Mouse (Mus musculus): Measurements from ENCODE around the gene 2300003K06Rik. TPM values are rescaled to one million over a fixed set of nuclear protein-coding genes. Genes with fewer than 3 reads are reported as not detected.
"Not testable (repeated sequence)": the region's sequence is repeated elsewhere in the genome, so short reads cannot be mapped to it uniquely, and the experiment has no call there.

Gene 2300003K06Rik
- polyA plus RNA-seq (2015; fragmentation: Nextera tagmentation; extraction: Ambion mirVana), result not detected in 2 replicates

DNA sequence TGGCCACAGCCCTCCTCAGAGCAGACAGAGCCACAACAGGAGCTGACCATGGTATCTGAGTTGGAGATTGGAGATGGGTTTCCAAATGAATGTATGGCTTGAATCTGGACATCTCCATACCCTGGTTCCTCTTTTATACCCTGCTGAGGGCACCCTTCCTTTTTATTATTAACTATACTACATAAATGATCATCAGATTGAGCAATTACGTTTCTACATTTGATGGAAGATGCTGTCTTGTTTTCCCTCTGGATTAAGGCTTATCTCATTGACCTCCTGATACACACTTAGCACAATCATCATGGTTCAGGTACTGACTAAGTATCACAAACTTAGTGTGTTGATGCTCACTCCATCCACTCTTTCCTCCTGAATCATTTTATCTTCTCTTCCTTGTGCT lies at the start of gene 2300003K06Rik:
Gene 2300003K06Rik, minus strand, starts transcription at position 101 of the 400 bp plus-strand sequence.
- no peak within 1 kb of the TSS for H3K27ac ChIP-seq
- H3K9ac ChIP-seq (replicated peaks), result no peak within 1 kb of the TSS
- H3K4me2 ChIP-seq (replicated peaks), result no peak within 1 kb of the TSS
- ATAC-seq, result no peak
- H3K27me3 ChIP-seq, result no peaks in the 10 kb centered on the region
- no peaks in the 10 kb centered on the region for H3K4me1 ChIP-seq (replicated peaks)
- H3K36me3 ChIP-seq, result no peaks in the 10 kb centered on the region
- WGBS, result 88% methylated on average over 1 of the region's 1 CpGs
- H3K4me3 ChIP-seq (replicated peaks), result no peak within 1 kb of the TSS
- H3K9me3 ChIP-seq, result no peaks in the 10 kb centered on the region

DNA sequence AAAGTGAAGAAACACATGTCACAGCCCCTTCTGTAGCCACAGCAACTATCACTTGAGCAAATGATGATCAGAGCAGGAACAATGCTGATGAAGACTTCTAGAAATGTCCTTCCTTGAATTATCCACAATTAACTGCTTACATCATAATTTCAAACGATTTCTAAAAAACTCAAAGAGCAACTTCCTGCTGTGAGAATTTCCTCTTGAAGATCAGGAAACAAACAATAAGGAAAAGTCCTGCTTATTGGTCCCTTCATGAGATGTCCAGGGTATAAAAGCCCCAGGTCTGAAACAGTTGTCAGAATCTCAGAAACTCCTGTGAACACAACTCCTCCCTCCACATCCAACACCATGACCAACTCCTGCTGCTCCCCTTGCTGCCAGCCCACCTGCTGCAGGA lies 41.0 kb upstream of the 2300003K06Rik start, which contains the start of gene Gm11567:
Gene Gm11567, plus strand, starts transcription at position 301 of the 400 bp plus-strand sequence.
- not testable (repeated sequence) for H3K4me1 ChIP-seq (replicated peaks); H3K4me2 ChIP-seq (replicated peaks); H3K4me3 ChIP-seq (replicated peaks); H3K36me3 ChIP-seq; H3K9ac ChIP-seq (replicated peaks); ATAC-seq; H3K27me3 ChIP-seq; H3K27ac ChIP-seq; H3K9me3 ChIP-seq
- 51% methylated on average over 1 of the region's 1 CpGs for WGBS

DNA sequence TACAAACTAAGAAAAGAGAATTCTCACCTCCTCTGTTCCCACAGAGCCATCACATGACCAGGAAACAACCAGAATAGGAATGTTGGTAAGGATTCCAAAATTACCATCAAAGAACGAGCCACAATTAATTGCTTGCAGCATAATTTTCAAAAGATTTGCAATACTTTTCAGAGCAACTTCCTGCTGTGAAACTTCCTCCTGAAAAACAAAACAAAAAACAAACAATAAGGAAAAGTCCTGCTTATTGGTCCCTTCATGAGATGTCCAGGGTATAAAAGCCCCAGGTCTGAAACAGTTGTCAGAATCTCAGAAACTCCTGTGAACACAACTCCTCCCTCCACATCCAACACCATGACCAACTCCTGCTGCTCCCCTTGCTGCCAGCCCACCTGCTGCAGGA lies 35.2 kb upstream of the 2300003K06Rik start, which contains the start of gene Krtap9-1:
Gene Krtap9-1, plus strand, starts transcription at position 301 of the 400 bp plus-strand sequence.
- not testable (repeated sequence) for H3K27me3 ChIP-seq; H3K9me3 ChIP-seq; H3K4me1 ChIP-seq (replicated peaks); H3K4me2 ChIP-seq (replicated peaks); H3K9ac ChIP-seq (replicated peaks); H3K36me3 ChIP-seq; H3K4me3 ChIP-seq (replicated peaks); H3K27ac ChIP-seq; ATAC-seq
- 90% methylated on average over 1 of the region's 1 CpGs for WGBS

DNA sequence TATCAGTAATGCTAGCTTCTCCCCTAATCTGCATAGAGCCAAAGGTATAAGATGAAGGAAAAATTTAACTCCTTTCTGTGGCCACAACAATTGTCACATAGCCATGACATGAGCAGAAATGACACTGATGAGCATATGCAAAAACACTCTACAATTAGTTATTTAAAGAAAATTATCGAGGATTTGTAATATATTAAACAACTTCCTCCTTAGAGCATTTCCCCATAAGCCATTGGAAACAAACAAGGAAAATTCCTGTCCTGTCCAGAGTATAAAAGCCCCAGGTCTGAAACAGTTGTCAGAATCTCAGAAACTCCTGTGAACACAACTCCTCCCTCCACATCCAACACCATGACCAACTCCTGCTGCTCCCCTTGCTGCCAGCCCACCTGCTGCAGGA lies 26.3 kb upstream of the 2300003K06Rik start, which contains the start of gene Gm11559:
Gene Gm11559, plus strand, starts transcription at position 301 of the 400 bp plus-strand sequence.
- not testable (repeated sequence) for H3K36me3 ChIP-seq; H3K4me2 ChIP-seq (replicated peaks); H3K27ac ChIP-seq; H3K4me1 ChIP-seq (replicated peaks); H3K27me3 ChIP-seq; H3K9me3 ChIP-seq; H3K4me3 ChIP-seq (replicated peaks); H3K9ac ChIP-seq (replicated peaks); ATAC-seq
- 74% methylated on average over 1 of the region's 1 CpGs for WGBS

DNA sequence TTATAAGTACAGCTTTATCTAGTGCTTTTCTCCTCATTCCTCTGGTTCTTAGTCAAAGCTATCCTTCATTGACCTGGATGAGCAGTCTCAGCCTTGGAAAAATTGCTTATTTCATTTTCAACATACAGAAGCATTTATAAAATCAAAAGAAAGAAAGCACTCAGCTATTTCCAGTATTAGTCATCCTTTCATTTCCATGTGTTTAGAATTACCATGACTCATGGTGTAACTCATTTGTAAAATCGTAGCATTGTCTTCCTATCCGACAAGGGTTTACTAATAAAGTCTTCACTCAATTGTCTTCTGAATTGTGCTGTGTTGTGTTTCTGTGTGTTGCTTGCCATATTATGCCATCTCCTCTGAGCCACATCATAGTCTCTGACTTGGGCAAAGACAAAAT lies 20.9 kb upstream of the 2300003K06Rik start:
- WGBS, result 83% methylated on average over 2 of the region's 2 CpGs
- Histone ChIP-seq H3K4me3 (replicated peaks) (no peak overlapping the region), H3K36me3 (no peaks in the 10 kb centered on the region), H3K27ac (no peak overlapping the region), H3K9ac (replicated peaks) (no peak overlapping the region), H3K27me3 (no peaks in the 10 kb centered on the region), H3K4me1 (replicated peaks) (peaks cover 5% of the 10 kb centered on the region; the same call in 1 of the 2 replicates), H3K9me3 (no peaks in the 10 kb centered on the region), H3K4me2 (replicated peaks) (no peak overlapping the region)
- no peak for ATAC-seq

DNA sequence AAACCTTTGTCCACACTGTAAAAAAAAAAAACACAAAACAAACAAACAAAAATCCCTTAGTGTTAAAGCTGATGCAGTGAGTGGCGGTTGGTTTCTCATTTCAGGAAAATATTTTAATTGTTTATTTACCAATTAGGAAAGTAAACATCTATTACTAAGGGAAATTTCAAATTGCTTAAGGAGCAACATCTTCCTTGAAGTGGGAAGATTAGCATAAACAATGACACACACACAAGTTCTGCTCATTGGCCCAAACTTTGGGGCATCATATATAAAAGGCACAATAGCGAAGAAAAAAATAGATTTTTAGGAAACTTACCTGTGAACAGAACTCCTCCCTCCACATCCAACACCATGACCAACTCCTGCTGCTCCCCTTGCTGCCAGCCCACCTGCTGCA lies 19.8 kb upstream of the 2300003K06Rik start, which contains the start of gene Gm11568:
Gene Gm11568, plus strand, starts transcription at position 301 of the 400 bp plus-strand sequence.
- peaks cover 5% of the 10 kb centered on the region; the same call in 1 of the 2 replicates for H3K4me1 ChIP-seq (replicated peaks)
- no peaks in the 10 kb centered on the region for H3K36me3 ChIP-seq
- WGBS, result 80% methylated on average over 2 of the region's 2 CpGs
- ATAC-seq, result no peak
- H3K4me2 ChIP-seq (replicated peaks), result no peak within 1 kb of the TSS
- H3K27ac ChIP-seq, result no peak within 1 kb of the TSS
- H3K9ac ChIP-seq (replicated peaks), result no peak within 1 kb of the TSS
- no peaks in the 10 kb centered on the region for H3K9me3 ChIP-seq
- no peak within 1 kb of the TSS for H3K4me3 ChIP-seq (replicated peaks)
- H3K27me3 ChIP-seq, result no peaks in the 10 kb centered on the region

DNA sequence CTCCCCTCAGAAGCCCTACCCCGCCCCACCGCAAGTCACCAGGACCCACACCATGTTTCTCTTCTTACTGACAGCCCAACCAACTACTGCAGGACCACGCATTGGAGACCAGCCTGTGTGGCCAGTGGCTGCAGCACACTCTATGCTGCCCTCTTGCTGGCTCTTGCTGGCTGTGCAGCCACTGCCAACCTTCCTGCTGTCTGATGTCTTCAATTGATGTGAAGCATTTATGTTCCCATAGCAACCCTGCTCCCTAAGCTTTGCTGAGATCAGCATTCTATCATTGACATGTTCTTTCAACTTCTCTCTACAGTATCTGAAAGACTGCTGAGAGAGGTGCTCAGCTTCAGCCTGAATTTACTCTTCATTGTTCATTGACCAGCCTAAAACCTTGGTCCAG lies 16.3 kb upstream of the 2300003K06Rik start:
- Histone ChIP-seq H3K36me3 (no peaks in the 10 kb centered on the region), H3K27ac (no peak overlapping the region), H3K4me3 (replicated peaks) (no peak overlapping the region), H3K27me3 (no peaks in the 10 kb centered on the region), H3K9me3 (no peaks in the 10 kb centered on the region), H3K4me2 (replicated peaks) (no peak overlapping the region), H3K9ac (replicated peaks) (no peak overlapping the region), H3K4me1 (replicated peaks) (peaks cover 5% of the 10 kb centered on the region; the same call in 1 of the 2 replicates)
- 0 out of 2 replicates have a peak, but pooled peaks have one; percentile 37 for ATAC-seq
- 63% methylated on average over 3 of the region's 3 CpGs for WGBS

DNA sequence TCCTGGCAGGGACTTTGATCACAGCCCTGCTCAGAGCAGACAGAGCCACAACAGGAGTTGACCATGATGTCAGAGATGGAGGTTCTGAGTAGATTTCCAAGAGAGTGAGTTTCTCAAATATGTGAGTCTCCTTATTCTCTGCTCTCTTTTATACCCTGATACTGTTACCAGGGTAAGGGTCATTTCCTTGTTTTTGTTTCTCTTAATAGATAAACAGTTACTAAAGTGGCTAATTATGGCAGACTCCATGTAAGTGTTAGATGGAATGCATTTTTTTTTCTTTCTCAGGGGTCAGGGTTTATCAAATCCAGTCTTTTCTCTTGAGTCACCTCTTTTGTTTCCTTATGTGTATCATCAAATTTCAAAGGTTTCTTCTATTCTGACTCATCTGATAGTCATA lies 13.6 kb upstream of the 2300003K06Rik start, which contains the start of gene Krtap4-16:
Gene Krtap4-16, minus strand, starts transcription at position 101 of the 400 bp plus-strand sequence.
- Histone ChIP-seq H3K27me3 (no peaks in the 10 kb centered on the region), H3K4me1 (replicated peaks) (peaks cover 5% of the 10 kb centered on the region; the same call in 1 of the 2 replicates), H3K4me3 (replicated peaks) (no peak within 1 kb of the TSS), H3K36me3 (no peaks in the 10 kb centered on the region), H3K27ac (no peak within 1 kb of the TSS), H3K4me2 (replicated peaks) (no peak within 1 kb of the TSS), H3K9me3 (no peaks in the 10 kb centered on the region), H3K9ac (replicated peaks) (no peak within 1 kb of the TSS)
- no peak for ATAC-seq

DNA sequence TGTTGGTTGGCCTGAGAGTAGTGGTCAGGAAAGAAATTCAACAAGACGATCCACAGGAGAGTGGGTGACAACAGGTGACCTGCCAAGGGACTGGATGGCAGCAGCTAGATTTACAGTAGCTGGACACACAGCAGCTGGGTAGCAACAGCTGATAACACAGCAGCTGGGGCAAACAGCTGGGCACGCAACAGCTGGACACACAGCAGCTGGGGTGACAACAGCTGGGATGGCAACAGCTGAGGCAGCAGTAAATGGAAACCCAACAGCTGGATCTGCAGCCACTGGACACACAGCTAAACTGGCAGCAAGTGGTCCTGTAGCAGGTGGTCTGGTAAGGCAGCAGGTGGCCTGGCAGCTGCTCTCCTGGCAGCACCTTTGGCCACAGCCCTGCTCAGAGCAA lies 8.9 kb upstream of the 2300003K06Rik start:
- no peaks in the 10 kb centered on the region for H3K36me3 ChIP-seq
- H3K4me1 ChIP-seq (replicated peaks), result no peaks in the 10 kb centered on the region
- ATAC-seq, result no peak
- no peak overlapping the region for H3K27ac ChIP-seq
- no peak overlapping the region for H3K4me3 ChIP-seq (replicated peaks)
- no peaks in the 10 kb centered on the region for H3K27me3 ChIP-seq
- H3K4me2 ChIP-seq (replicated peaks), result no peak overlapping the region
- WGBS, result 92% methylated on average over 2 of the region's 2 CpGs
- H3K9me3 ChIP-seq, result no peaks in the 10 kb centered on the region
- H3K9ac ChIP-seq (replicated peaks), result no peak overlapping the region

DNA sequence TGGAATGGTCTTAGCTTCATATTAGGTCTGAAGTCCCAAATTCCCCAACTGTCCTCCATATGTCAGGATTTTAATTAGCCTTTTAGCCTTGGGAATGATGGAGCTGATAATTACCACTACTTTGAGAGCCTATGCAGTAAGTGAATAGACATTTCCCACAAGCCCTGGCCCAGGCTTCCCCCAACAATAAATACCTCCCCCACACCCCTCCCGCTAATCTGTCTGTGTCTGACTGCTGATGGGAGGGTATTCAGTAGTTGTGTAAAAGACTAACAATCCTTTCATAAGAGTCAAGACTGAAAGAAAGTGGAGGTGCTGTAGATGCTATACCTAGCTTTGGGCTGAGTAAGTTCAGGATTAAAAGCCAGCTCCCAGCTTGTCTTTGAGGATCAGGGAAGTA lies 4.3 kb upstream of the 2300003K06Rik start:
- WGBS, result 62% methylated on average over 1 of the region's 1 CpGs
- Histone ChIP-seq H3K4me2 (replicated peaks) (no peak overlapping the region), H3K9ac (replicated peaks) (no peak overlapping the region)

DNA sequence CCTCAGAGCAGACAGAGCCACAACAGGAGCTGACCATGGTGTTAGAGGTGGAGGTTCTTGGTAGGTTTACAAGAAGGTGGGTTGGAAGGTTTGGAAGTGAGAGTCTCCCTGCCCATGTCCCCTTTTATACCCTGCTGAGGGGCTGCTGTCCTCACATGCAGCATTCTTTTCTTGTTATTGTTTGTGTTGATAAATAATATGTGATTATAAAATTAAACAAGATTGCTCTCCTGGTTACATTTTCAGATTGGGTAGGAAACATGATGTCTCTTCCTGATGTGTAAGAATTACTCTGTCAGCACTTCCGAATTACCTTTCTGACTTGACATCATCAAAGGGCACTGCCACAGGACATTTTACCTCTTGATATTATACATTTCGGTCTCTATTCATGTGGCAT lies 22.3 kb downstream of the 2300003K06Rik start, which contains the start of gene Gm11564:
Gene Gm11564, minus strand, starts transcription at position 101 of the 400 bp plus-strand sequence.
- H3K9me3 ChIP-seq; H3K4me1 ChIP-seq (replicated peaks); H3K4me2 ChIP-seq (replicated peaks); ATAC-seq; H3K4me3 ChIP-seq (replicated peaks); H3K9ac ChIP-seq (replicated peaks); H3K27ac ChIP-seq; H3K36me3 ChIP-seq; H3K27me3 ChIP-seq: not testable (repeated sequence)
- WGBS, result 89% methylated on average over 2 of the region's 2 CpGs

More for the DNA sequence above, 4.3 kb upstream of the 2300003K06Rik start:
- no peaks in the 10 kb centered on the region for H3K27me3 ChIP-seq
- no peak overlapping the region for H3K4me3 ChIP-seq (replicated peaks)
- no peaks in the 10 kb centered on the region for H3K4me1 ChIP-seq (replicated peaks)
- no peaks in the 10 kb centered on the region for H3K9me3 ChIP-seq
- no peak for ATAC-seq
- no peaks in the 10 kb centered on the region for H3K36me3 ChIP-seq
- no peak overlapping the region for H3K27ac ChIP-seq

DNA sequence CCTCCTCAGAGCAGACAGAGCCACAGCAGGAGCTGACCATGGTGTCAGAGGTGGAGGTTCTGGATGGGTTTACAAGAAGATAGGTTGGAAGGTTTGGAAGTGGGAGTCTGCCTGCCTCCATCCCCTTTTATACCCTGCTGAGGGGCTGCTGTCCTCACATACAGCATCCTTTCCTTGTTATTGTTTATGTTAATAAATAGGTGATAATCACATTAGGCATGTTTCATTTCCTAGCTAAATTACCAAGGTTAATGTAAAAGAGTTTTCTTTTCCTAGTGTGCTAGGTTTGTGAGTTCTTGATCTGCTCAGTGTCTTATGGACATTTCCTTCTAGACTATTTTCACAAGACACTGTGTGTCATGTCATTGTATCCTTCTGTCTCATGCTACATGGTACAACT lies 28.1 kb downstream of the 2300003K06Rik start, which contains the start of gene Krtap4-13:
Gene Krtap4-13, minus strand, starts transcription at position 101 of the 400 bp plus-strand sequence.
- ATAC-seq; H3K27me3 ChIP-seq; H3K36me3 ChIP-seq; H3K4me3 ChIP-seq (replicated peaks); H3K4me2 ChIP-seq (replicated peaks); H3K9ac ChIP-seq (replicated peaks); H3K9me3 ChIP-seq; H3K27ac ChIP-seq; H3K4me1 ChIP-seq (replicated peaks): not testable (repeated sequence)

DNA sequence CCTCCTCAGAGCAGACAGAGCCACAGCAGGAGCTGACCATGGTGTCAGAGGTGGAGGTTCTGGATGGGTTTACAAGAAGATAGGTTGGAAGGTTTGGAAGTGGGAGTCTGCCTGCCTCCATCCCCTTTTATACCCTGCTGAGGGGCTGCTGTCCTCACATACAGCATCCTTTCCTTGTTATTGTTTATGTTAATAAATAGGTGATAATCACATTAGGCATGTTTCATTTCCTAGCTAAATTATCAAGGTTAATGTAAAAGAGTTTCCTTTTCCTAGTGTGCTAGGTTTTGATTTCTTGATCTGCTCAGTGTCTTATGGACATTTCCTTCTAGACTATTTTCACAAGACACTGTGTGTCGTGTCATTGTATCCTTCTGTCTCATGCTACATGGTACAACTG lies 33.5 kb downstream of the 2300003K06Rik start, which contains the start of gene Gm11554:
Gene Gm11554, minus strand, starts transcription at position 101 of the 400 bp plus-strand sequence.
- H3K9me3 ChIP-seq; H3K4me1 ChIP-seq (replicated peaks); H3K27me3 ChIP-seq; H3K9ac ChIP-seq (replicated peaks); H3K4me3 ChIP-seq (replicated peaks); H3K36me3 ChIP-seq; ATAC-seq; H3K4me2 ChIP-seq (replicated peaks); H3K27ac ChIP-seq: not testable (repeated sequence)
- WGBS, result no CpG with 5 or more reads among the region's 1 CpGs
